Mouse (Mus musculus) megakaryocyte, embryonic 14.5 days (primary cell): ENCODE measurements around the gene Lhpp.

ENCODE experiments used
- FLI1 ChIP-seq: IDR thresholded peaks from 2 replicates; pipeline ENCODE4 v1.6.1; 2012; ENCODE audit warnings: low read length, inconsistent platforms, mixed read lengths
- GATA1 ChIP-seq: IDR thresholded peaks from 3 replicates; pipeline ENCODE4 v1.6.1; 2012; ENCODE audit warnings: mixed read lengths, low read length, inconsistent platforms, borderline replicate concordance

- TF ChIP-seq GATA1 (no peak), FLI1 (no peak)
Measured at GRCm38 (mm10) chr7:132726106-132726861, 115.8 kb downstream of the Lhpp start.
